Mouse (Mus musculus): ENCODE measurements at regions not wholly inside any gene's neighbourhood (a gene's known extent, or its start where the extent isn't known, plus 50 kb on each side); places are given as distances from the start of the nearest gene placed in this dataset.

- Histone ChIP-seq H3K27me3 (replicated peaks; ENCODE audit: control insufficient read depth, insufficient read depth, low read length) (no peaks in the 10 kb centered on the region), H3K27ac (ENCODE audit: low read depth, low read length) (no peak overlapping the region), H3K9me3 (ENCODE audit: control insufficient read depth, low read length) (no peaks in the 10 kb centered on the region), H3K9ac (ENCODE audit: low read depth, low read length) (no peak overlapping the region), H3K4me1 (replicated peaks; ENCODE audit: control insufficient read depth, insufficient read depth, low read length) (no peaks in the 10 kb centered on the region), H3K36me3 (ENCODE audit: control insufficient read depth, insufficient read depth, low read length) (no peaks in the 10 kb centered on the region), H3K4me2 (no peak overlapping the region), H3K4me3 (ENCODE audit: low read depth, low read length) (no peak overlapping the region)
- WGBS: 64% methylated on average over 1 of the region's 1 CpGs
- no peak for ATAC-seq (replicated peaks; ENCODE audit: low FRiP score)
- no peak for DNase-seq (ENCODE audit: low spot score)
Observed at GRCm38 (mm10) chr5:126440516-126440915, 801.1 kb upstream of the Tmem132c start.

GRCm38 (mm10) chr5:126475761-126476160 is 765.8 kb upstream of the Tmem132c start:
- Histone ChIP-seq H3K9ac (ENCODE audit: low read depth, low read length) (no peak overlapping the region), H3K36me3 (ENCODE audit: control insufficient read depth, insufficient read depth, low read length) (no peaks in the 10 kb centered on the region), H3K4me1 (replicated peaks; ENCODE audit: control insufficient read depth, insufficient read depth, low read length) (no peaks in the 10 kb centered on the region), H3K9me3 (ENCODE audit: control insufficient read depth, low read length) (peaks cover 3% of the 10 kb centered on the region; the same call in 1 of the 2 replicates), H3K4me2 (no peak overlapping the region), H3K27me3 (replicated peaks; ENCODE audit: control insufficient read depth, insufficient read depth, low read length) (no peaks in the 10 kb centered on the region), H3K27ac (ENCODE audit: low read depth, low read length) (no peak overlapping the region), H3K4me3 (ENCODE audit: low read depth, low read length) (no peak overlapping the region)
- ATAC-seq (replicated peaks; ENCODE audit: low FRiP score) (no peak), DNase-seq (ENCODE audit: low spot score) (no peak)
- WGBS: 77% methylated on average over 3 of the region's 3 CpGs

- ATAC-seq (replicated peaks; ENCODE audit: low FRiP score) (no peak), DNase-seq (ENCODE audit: low spot score) (no peak)
- WGBS: 66% methylated on average over 4 of the region's 4 CpGs
- H3K9ac ChIP-seq (ENCODE audit: low read depth, low read length): no peak overlapping the region
- no peak overlapping the region for H3K4me2 ChIP-seq
- no peaks in the 10 kb centered on the region for H3K27me3 ChIP-seq (replicated peaks; ENCODE audit: control insufficient read depth, insufficient read depth, low read length)
- no peak overlapping the region for H3K4me3 ChIP-seq (ENCODE audit: low read depth, low read length)
- no peaks in the 10 kb centered on the region; the same call in 1 of the 2 replicates for H3K9me3 ChIP-seq (ENCODE audit: control insufficient read depth, low read length)
- no peaks in the 10 kb centered on the region for H3K36me3 ChIP-seq (ENCODE audit: control insufficient read depth, insufficient read depth, low read length)
- H3K4me1 ChIP-seq (replicated peaks; ENCODE audit: control insufficient read depth, insufficient read depth, low read length): no peaks in the 10 kb centered on the region
- no peak overlapping the region for H3K27ac ChIP-seq (ENCODE audit: low read depth, low read length)
Observed at GRCm38 (mm10) chr5:126522076-126522475, 719.5 kb upstream of the Tmem132c start.

- H3K4me3 ChIP-seq (ENCODE audit: low read depth, low read length): no peak overlapping the region
- no peak overlapping the region for H3K9ac ChIP-seq (ENCODE audit: low read depth, low read length)
- 73% methylated on average over 4 of the region's 4 CpGs for WGBS
- no peak overlapping the region for H3K4me2 ChIP-seq
- DNase-seq (ENCODE audit: low spot score) (no peak), ATAC-seq (replicated peaks; ENCODE audit: low FRiP score) (no peak)
- H3K27ac ChIP-seq (ENCODE audit: low read depth, low read length): no peak overlapping the region
- no peaks in the 10 kb centered on the region for H3K4me1 ChIP-seq (replicated peaks; ENCODE audit: control insufficient read depth, insufficient read depth, low read length)
- H3K27me3 ChIP-seq (replicated peaks; ENCODE audit: control insufficient read depth, insufficient read depth, low read length): no peaks in the 10 kb centered on the region
- no peaks in the 10 kb centered on the region; the same call in 1 of the 2 replicates for H3K9me3 ChIP-seq (ENCODE audit: control insufficient read depth, low read length)
- H3K36me3 ChIP-seq (ENCODE audit: control insufficient read depth, insufficient read depth, low read length): no peaks in the 10 kb centered on the region
Observed at GRCm38 (mm10) chr5:126525863-126526262, 715.7 kb upstream of the Tmem132c start.

- DNase-seq (ENCODE audit: low spot score): no peak
- Histone ChIP-seq H3K4me2 (no peak overlapping the region), H3K9ac (ENCODE audit: low read depth, low read length) (no peak overlapping the region), H3K27me3 (replicated peaks; ENCODE audit: control insufficient read depth, insufficient read depth, low read length) (no peaks in the 10 kb centered on the region), H3K27ac (ENCODE audit: low read depth, low read length) (no peak overlapping the region), H3K9me3 (ENCODE audit: control insufficient read depth, low read length) (no peaks in the 10 kb centered on the region), H3K4me1 (replicated peaks; ENCODE audit: control insufficient read depth, insufficient read depth, low read length) (no peaks in the 10 kb centered on the region), H3K4me3 (ENCODE audit: low read depth, low read length) (no peak overlapping the region), H3K36me3 (ENCODE audit: control insufficient read depth, insufficient read depth, low read length) (no peaks in the 10 kb centered on the region)
- ATAC-seq (replicated peaks; ENCODE audit: low FRiP score): no peak
- 52% methylated on average over 5 of the region's 5 CpGs for WGBS
Observed at GRCm38 (mm10) chr5:126530806-126531527, 710.6 kb upstream of the Tmem132c start.

GRCm38 (mm10) chr5:126531528-126531894 is 710.1 kb upstream of the Tmem132c start:
- H3K4me2 ChIP-seq: no peak overlapping the region
- WGBS: 80% methylated on average over 5 of the region's 5 CpGs
- H3K4me1 ChIP-seq (replicated peaks; ENCODE audit: control insufficient read depth, insufficient read depth, low read length): no peaks in the 10 kb centered on the region
- no peak overlapping the region for H3K27ac ChIP-seq (ENCODE audit: low read depth, low read length)
- no peaks in the 10 kb centered on the region for H3K9me3 ChIP-seq (ENCODE audit: control insufficient read depth, low read length)
- no peak for DNase-seq (ENCODE audit: low spot score)
- no peak overlapping the region for H3K4me3 ChIP-seq (ENCODE audit: low read depth, low read length)
- no peak for ATAC-seq (replicated peaks; ENCODE audit: low FRiP score)
- H3K36me3 ChIP-seq (ENCODE audit: control insufficient read depth, insufficient read depth, low read length): no peaks in the 10 kb centered on the region
- no peaks in the 10 kb centered on the region for H3K27me3 ChIP-seq (replicated peaks; ENCODE audit: control insufficient read depth, insufficient read depth, low read length)
- H3K9ac ChIP-seq (ENCODE audit: low read depth, low read length): no peak overlapping the region

- no peak for ATAC-seq (replicated peaks; ENCODE audit: low FRiP score)
- no peak for DNase-seq (ENCODE audit: low spot score)
- Histone ChIP-seq H3K27me3 (replicated peaks; ENCODE audit: control insufficient read depth, insufficient read depth, low read length) (no peaks in the 10 kb centered on the region), H3K27ac (ENCODE audit: low read depth, low read length) (no peak overlapping the region), H3K9ac (ENCODE audit: low read depth, low read length) (no peak overlapping the region), H3K4me2 (no peak overlapping the region), H3K4me3 (ENCODE audit: low read depth, low read length) (no peak overlapping the region), H3K9me3 (ENCODE audit: control insufficient read depth, low read length) (no peaks in the 10 kb centered on the region), H3K36me3 (ENCODE audit: control insufficient read depth, insufficient read depth, low read length) (no peaks in the 10 kb centered on the region), H3K4me1 (replicated peaks; ENCODE audit: control insufficient read depth, insufficient read depth, low read length) (no peaks in the 10 kb centered on the region)
- WGBS: 71% methylated on average over 1 of the region's 1 CpGs
Observed at GRCm38 (mm10) chr5:126531975-126532374, 709.6 kb upstream of the Tmem132c start.

DNA sequence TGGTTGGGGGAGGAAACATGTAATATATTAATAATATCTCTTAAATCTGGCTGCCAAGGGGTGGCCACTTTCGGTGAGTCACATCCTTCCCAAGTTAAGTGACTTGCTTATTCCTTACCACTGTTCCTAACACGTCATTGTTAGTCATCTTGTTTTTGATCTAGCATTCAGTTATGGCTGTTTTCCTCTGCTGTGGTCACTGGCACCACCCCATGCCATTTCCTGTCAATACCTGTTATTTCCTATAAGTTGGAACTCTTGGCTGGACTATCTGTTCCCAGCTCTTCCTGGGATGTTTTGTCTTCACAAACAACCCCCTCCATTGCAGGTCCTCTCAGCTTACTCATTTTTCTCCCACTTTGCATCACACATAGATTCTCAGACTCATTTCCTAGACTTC is 703.5 kb upstream of the Tmem132c start:
- Histone ChIP-seq H3K9ac (ENCODE audit: low read depth, low read length) (no peak overlapping the region), H3K36me3 (ENCODE audit: control insufficient read depth, insufficient read depth, low read length) (no peaks in the 10 kb centered on the region), H3K9me3 (ENCODE audit: control insufficient read depth, low read length) (no peaks in the 10 kb centered on the region), H3K4me1 (replicated peaks; ENCODE audit: control insufficient read depth, insufficient read depth, low read length) (no peaks in the 10 kb centered on the region), H3K27me3 (replicated peaks; ENCODE audit: control insufficient read depth, insufficient read depth, low read length) (no peaks in the 10 kb centered on the region), H3K4me3 (ENCODE audit: low read depth, low read length) (no peak overlapping the region), H3K27ac (ENCODE audit: low read depth, low read length) (no peak overlapping the region), H3K4me2 (no peak overlapping the region)
- no peak for ATAC-seq (replicated peaks; ENCODE audit: low FRiP score)
- no peak for DNase-seq (ENCODE audit: low spot score)
- 63% methylated on average over 2 of the region's 2 CpGs for WGBS

DNA sequence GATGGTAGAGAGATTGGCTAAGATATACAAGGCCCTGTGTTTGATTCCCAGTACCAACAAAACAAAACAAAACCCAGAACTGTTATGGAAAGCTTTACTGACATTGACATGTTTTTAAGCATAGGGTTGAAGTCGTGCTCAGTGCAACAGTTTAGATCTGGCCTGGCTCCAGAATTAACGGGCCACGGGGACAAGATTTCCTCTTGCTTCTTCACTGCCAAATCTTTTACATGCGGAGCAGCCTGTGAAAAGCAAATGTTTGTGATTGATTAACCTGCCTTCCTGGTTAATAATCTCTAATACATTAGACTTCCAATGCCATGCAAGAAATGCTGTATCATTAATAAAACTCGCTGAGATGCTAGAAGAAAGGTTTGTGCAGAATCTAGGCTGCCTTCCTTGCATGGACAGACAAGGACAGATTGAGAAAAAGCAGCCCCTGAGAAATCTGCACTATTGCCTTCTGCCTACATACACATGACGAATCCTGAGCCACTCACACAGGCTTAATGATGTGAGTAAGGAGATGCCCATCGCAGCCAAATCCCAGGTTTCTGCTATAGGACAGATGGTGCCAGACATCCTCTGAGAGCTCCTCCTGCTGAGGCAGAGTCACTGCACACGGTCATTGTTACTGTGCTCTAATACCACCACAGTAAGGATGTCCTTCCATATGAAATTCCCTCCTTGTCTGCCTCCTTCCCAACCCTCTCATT is 697.2 kb upstream of the Tmem132c start:
- Histone ChIP-seq H3K36me3 (ENCODE audit: control insufficient read depth, insufficient read depth, low read length) (no peaks in the 10 kb centered on the region), H3K27ac (ENCODE audit: low read depth, low read length) (no peak overlapping the region), H3K4me1 (replicated peaks; ENCODE audit: control insufficient read depth, insufficient read depth, low read length) (no peaks in the 10 kb centered on the region), H3K9ac (ENCODE audit: low read depth, low read length) (no peak overlapping the region), H3K4me2 (no peak overlapping the region), H3K27me3 (replicated peaks; ENCODE audit: control insufficient read depth, insufficient read depth, low read length) (no peaks in the 10 kb centered on the region), H3K4me3 (ENCODE audit: low read depth, low read length) (no peak overlapping the region), H3K9me3 (ENCODE audit: control insufficient read depth, low read length) (no peaks in the 10 kb centered on the region)
- ATAC-seq (replicated peaks; ENCODE audit: low FRiP score): no peak
- WGBS: 67% methylated on average over 8 of the region's 8 CpGs
- DNase-seq (ENCODE audit: low spot score): no peak
